Mouse (Mus musculus): Measurements from ENCODE around the gene Poldip3.
"Not testable (repeated sequence)": the region's sequence is repeated elsewhere in the genome, so short reads cannot be mapped to it uniquely, and the experiment has no call there.

Poldip3 gene

DNA sequence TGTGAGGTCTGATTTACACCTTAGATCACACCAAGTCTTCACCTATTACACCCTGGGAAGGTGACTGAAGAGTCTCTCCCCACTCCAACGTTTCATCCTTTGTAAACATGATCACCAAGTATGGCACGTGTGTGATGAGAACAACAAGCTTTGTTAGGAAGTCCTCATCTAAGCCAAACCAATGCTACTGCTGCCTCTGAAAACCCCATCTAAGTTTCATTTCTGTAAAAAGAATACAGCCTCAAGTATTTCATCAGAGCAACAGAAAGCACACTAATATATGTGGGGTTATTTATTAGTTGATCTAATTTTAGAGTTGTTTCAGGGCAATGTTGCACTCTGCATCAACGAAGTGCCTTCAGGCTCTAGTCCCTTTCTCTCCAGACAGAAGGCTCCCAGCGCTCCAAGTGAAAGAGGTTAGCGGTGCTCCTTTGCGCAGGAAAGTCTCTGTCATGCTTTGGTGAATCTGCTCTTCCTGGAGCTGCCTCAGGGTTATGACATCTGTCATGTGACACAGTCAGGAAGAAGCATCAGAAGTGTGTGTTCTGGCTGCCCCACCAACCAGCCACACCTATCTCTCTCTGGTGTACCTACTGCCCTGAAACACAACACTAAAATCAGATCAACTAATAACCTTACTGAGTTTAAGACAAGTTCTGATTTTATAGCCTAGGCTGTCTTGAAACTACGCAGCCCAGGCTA lies 19.5 kb downstream of the Poldip3 start:
- no peak for DNase-seq (ENCODE audit: extremely low read depth, insufficient read length, low spot score)

DNA sequence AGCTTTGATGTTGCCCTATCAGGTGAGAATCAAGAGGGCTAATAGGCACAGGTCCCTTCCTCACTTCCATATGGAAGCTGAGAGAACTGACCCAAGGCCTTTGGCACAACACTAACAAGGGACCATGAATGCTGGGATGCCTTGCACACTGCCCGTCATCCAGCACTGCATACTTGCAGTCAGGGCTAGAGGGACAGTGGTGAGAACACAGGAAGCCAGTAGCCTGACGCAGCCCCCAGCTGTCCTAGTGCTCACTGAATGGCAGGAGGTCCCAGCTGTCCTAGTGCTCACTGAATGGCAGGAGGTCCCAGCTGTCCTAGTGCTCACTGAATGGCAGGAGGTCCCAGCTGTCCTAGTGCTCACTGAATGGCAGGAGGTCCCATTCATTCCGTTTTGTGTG lies 22.1 kb downstream of the Poldip3 start:
- not testable (repeated sequence) for DNase-seq (ENCODE audit: extremely low read depth, insufficient read length, low spot score)

DNA sequence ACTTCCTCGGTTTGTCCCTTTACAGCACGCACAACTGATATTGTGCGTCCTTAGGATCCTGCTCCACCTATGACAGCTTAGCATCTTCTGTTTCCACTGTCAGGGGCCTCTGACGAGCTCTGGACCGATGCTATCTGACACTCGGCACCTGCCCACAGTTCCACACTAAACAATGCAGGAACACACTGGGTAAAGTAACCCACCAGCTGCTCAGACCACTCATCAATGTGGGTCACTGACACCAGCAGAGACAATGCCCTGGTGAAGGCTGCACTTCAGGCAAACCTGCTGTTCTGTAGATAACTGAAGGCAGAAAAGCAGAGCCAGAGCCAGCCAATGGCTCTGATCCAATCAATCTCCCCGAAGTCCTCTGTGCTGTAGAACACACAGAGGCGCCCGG lies 22.6 kb downstream of the Poldip3 start:
- no peak for DNase-seq (ENCODE audit: extremely low read depth, insufficient read length, low spot score)

DNA sequence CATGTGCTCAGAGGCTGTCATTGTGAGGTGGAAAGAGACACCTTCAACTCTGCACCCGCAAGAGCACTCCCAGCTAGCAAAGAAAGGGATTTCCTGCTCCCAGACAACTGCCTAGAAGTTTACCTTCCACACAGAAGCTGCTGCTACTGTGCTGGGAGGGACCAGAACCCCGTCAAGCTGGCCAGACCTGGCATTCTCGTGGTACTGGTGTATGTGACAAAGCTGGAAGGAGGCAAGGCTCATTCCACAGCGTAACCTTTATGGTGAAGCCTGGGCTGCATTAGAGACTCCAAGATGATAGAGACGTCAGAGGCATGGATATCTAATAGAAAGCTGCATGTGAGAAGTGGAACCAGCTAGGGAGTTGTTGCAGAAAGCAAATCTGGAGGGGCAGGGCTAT lies 24.6 kb downstream of the Poldip3 start:
- DNase-seq (ENCODE audit: extremely low read depth, insufficient read length, low spot score), result no peak

DNA sequence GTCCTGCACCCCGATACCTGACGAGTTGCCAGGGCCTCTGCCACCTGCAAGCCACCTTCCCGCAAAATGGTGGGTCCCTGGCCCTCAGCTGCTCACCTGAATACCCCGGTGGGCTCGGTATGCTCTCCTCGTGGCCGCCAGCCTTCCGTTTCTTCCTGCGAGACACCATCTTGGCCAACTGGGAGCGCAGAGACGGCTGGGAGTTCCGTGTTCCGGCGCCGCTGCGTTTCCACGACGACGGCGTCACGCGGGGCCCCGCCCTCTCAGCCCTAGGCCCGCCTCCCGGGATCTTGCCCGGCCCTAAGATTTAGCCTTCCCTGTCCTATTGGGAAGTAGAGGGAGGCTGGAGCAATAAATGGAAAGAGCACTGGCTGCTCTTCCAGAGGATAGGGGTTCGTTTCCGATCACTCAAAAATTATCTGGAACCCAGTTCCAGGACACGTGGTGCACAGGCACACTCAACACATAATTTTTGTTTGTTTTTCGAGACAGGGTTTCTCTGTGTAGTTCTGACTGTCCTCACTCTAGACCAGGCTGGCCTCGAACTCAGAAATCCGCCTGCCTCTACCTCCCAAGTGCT lies 26.5 kb downstream of the Poldip3 start, which contains the start of gene Rrp7a:
Gene Rrp7a (minus strand): TSS at position 236 of the 580 bp plus-strand sequence.
- DNase-seq (ENCODE audit: extremely low read depth, insufficient read length, low spot score), result peak; percentile 96

DNA sequence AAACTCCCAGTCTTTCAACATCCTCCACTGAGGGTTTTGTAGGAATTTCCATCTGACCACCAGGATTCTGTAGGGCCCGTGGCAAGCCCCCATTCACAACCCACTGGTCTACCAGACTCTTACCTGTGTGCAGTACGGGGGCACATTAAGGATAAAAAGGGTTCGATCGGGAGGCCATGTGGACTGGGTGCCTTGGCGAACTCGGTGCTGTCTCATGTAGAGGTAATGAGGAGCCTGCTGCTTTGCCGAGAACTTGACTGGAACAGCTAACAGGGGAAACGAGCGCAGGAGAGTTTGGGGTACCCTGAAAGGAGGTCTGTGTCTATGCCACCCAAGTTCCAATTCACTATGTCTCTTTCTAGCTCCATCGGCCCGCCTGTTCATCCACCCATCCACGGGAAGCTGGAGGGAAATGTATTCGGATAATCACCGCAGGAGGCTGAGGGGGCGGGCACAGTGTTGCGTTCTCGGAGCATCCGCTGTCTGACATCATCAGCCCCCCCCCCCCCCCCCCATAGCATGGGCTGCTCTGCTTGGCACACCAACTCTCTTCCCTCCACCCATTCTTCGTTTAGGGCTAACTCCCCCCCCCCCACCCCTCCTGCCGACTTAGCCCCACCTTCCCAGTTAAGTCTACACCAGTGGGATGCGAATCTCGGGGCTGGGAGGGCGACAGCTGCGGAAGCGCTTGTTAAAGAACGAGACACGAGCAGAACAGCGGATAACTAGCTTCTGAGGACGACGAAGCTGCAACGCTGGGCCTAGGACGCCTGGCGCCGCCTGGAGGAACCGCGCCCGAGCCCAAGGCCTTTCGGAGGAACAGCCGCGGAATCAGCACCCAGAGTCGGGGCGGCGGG lies 27.2 kb downstream of the Poldip3 start:
- peak; percentile 83 for DNase-seq (ENCODE audit: extremely low read depth, insufficient read length, low spot score)

DNA sequence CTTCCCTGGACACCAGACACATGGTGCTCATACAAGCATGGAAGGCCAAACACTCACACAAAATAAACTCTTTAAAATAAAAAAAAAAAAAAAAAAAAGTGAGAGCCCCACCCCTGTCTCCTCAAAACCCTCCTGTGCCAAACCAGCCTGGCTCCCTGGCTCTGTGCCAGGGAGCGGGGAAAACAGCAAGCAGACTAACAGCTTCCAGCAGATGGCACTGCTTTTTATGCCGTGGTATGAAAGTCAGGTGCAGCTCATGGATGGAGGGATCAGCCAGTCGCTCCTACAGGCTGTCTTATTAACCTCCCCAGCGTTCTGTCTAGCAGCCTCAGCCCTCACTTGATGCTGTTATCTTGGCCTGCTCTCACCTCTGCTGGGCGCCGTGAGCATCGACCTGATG lies 30.8 kb downstream of the Poldip3 start:
- no peak for DNase-seq (ENCODE audit: extremely low read depth, insufficient read length, low spot score)

DNA sequence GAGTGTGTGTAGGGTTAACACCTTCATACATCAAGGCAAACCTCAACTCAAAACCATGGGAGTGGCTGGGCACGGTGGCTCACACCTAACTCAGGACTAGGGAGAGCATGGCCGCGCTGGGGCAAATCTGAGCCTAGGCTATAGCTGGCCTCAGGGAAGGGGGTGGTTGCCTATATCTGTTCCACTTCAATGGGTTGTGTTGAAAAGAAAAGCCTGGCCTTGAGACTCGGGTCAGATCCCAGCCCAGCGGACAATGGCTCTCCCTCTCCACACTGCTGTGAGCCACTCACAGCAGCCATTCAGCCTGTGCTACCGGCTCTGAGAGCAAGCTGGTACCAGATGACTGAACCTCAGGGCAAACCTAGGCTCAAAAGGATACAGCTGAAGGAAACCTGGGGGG lies 34.1 kb downstream of the Poldip3 start:
- DNase-seq (ENCODE audit: extremely low read depth, insufficient read length, low spot score), result no peak

DNA sequence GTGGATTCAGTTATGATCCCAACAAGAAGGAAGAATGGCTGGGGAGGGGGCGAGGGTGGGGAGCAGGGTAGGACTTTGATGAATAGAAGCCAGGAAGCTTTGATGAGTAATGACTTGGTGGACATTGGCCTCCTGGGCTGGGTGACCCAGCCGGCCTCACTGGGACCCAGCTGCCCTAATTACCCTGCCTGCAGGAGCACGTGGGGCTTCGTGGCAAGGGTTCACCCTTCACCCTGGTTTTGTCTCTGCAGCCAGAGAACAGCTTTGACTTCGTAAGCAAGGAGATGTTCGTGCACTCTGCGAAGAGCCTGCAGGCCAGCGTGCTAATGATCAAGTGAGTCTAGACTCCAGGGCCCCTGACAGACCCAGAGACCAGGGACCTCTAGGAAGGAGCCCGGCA lies 35.1 kb downstream of the Poldip3 start:
- no peak for DNase-seq (ENCODE audit: extremely low read depth, insufficient read length, low spot score)

DNA sequence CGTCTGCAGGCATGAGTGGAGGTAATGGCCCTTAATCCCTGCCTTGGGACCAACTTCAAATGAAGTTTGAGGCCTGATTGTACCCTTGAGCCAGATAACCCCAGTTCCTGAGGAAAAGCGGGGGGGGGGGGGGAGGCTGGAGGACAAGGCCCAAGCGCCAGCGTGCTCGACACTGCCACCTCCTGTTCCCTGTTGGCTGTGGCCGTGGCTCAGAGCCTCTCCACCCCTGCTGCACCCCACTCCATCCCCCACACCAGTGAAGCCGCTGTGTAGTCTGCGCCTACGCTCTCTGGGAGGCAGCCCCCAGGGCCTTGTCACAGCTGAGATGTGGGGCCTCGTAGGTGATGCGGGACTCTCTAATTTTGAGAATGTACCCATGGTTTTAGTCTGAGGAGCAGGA lies 36.3 kb downstream of the Poldip3 start:
- peak; percentile 45 for DNase-seq (ENCODE audit: extremely low read depth, insufficient read length, low spot score)

DNA sequence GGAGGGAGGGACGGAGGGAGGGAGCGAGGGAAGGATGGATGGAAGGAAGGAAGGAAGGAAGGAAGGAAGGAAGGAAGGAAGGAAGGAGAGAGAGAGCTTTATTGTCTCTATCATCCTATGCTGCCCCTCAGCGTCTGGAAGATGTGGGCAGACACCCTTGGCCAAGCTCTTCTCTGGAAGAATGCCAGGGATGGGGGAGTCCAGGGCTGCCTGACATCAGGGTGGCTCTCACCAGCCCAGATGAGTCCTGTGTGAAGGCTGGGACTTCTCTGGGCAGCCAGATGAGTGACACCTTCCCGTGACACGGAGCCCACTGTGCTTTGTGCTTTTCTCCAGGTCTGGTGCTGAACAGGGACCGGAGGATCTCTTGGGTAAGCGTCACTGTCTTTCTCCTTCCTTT lies 37.3 kb downstream of the Poldip3 start:
- no peak for DNase-seq (ENCODE audit: extremely low read depth, insufficient read length, low spot score)

DNA sequence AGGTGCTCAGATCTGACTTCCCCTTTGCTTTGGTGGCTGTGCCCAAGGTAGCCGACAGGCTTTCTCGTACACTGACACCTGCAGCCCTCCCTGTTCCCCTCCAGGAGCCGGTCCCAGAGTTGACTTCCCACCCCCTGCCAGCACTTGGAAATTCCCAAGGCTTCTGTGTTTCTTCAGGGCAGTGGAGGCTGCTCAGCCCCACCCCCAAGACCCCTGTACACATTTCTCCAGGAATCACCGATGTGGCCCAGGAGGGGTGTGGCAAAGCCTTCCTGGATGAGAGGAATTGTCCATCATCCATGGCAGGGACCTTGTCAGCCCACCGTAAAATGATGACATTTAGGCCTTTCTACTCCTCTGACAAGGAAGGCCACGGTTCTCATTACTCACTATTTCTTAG lies 37.9 kb downstream of the Poldip3 start:
- no peak for DNase-seq (ENCODE audit: extremely low read depth, insufficient read length, low spot score)

DNA sequence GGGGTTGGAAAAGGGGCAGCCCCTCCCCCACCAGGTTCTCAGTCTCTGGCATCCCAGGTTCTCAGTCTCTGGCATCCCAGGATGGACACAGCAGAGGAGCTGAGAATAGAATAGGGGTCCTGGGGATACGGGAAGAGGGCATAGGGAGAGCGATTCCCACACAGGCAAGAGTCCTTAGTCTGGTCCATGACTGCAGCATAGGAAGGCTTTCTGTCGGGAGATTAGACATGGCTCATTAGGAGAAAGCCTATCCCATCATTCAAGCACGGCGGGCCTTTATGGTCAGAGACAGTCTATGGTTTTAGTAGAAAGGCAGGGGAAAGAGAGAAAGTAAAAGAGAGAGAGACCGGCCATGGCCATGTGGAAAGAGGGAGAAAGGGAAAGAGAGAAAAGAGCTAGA lies 41.4 kb downstream of the Poldip3 start:
- no peak for DNase-seq (ENCODE audit: extremely low read depth, insufficient read length, low spot score)

DNA sequence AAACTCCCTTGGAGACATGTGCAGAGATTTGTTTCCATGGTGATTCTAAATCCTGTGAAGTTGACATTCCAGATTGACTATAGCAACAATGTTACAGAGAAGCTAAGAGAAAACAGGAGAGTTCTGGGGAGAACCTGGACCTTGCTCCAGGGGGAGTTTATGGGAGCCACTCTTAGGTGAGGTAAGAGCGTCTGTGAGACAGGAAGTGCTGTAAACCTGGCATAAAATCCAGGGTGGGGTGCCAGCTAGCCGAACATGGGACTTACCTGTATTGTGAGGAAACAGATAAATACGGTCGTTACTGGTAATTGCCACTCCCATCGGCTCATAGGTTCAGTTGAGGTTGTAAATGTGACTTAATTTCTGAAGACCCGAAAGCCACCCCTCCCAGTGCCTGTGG lies 42.8 kb downstream of the Poldip3 start:
- DNase-seq (ENCODE audit: extremely low read depth, insufficient read length, low spot score), result no peak

DNA sequence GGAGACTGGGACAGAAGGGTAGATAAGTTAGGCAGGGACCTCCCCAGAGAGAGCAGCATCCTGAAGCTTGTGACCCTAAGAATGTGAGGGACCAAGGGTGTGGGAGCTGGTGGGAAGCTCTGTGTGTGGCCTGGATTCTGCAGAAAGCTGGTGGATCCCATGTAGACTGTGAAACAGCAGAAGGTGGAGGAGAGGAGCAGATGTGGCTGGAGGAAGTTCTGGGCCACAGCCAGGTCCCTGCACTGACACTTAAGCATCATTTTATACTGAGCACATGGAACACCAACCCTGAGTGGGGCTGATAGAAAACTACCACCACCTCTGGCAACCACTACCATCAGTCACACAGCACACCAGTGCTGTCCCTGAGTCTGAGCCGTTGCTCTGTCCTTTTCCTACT lies 46.1 kb downstream of the Poldip3 start:
- no peak for DNase-seq (ENCODE audit: extremely low read depth, insufficient read length, low spot score)

DNA sequence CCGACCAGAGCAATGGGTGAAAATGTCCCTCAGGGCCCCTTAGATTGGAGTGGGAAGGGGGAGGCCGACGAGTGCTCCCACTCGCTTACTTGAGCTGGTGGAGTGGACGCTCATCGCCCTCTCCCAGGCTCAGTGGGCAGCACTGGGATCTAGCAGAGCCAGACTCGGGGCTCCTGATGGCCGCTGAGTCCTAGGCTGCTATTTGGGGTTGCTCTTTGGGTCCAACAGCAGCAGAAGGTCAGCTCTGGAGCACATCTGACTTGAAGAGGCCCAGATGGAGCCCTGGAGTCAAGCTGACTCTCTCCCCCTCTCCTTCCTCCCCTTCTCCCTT lies 48.9 kb downstream of the Poldip3 start:
- DNase-seq (ENCODE audit: extremely low read depth, insufficient read length, low spot score), result no peak

DNA sequence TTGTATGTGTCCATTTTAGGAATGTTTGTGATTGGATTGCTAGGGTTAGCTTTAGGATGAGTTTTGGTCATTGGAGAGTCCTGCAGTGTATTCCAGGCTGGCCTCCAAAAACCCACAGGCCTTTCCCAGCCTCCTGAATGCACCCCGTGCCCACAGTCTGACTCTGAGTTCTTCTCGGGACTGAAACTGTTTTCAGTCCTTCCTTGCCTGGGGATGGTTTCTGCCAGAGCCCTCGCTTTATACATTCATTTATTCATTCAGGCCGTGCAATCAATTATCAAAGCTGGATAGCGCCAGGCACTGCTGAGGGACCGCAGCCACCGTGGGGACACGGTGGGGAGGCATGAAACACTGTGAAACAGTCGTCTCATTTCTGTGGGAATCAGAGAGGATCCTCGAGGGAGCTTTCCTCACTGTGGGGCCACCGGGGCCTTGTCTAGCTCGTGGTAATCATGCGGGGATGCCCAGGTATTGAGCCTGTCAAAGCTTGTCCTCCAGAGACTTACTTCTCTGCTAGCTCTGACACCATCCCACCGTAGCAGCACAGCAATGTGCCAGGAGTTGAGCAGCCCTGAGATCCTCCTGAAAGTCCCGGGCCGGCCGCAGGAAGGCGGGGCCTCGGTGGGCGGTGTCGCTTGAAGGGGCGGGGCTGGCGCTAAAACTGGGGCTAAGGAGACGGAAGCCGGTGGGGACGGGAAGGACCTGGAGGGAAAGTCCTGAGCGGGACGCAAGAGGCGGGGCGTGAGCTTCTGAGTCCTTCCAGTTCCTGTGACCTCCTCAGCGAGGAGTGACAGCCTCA lies 49.5 kb downstream of the Poldip3 start:
- DNase-seq (ENCODE audit: extremely low read depth, insufficient read length, low spot score), result peak; percentile 97

DNA sequence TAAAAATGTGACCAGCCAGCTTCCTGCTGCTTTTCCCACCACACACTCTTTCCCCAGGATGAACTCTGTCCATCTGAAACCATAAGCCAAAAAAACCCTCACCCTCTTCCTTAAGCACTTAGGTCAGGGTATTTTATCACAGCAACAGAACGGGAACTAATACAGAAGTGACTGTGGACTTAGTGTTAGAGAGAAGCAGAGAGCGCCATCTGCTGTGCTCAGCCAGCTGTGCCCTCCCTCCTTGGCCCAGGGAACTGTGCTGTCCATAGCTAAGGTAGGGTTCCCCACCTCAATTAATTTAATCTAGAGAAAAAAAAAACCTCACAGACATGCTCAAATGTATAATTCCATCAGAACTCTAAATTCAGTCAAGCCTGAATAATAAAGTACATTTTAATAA lies 53.2 kb downstream of the Poldip3 start:
- DNase-seq (ENCODE audit: extremely low read depth, insufficient read length, low spot score), result no peak

DNA sequence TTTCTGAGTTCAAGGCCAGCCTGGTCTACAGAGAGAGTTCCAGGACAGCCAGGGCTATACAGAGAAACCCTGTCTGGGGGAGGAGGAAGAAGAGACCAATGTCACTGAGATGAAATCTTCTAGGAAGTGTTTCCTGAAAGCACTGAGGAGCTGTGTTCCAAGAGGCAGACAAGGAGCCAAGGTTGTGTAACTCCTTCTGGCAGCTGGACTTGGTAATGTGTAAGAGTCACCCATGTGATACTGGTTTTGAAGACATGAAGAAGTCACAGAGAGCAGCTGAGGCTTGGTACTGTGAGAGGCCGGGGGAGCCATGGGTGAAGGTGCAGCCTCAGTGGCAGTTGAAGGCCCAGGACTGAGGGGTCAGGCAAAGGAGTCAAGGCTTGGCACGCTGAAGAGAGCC lies 55.5 kb downstream of the Poldip3 start:
- no peak for DNase-seq (ENCODE audit: extremely low read depth, insufficient read length, low spot score)

DNA sequence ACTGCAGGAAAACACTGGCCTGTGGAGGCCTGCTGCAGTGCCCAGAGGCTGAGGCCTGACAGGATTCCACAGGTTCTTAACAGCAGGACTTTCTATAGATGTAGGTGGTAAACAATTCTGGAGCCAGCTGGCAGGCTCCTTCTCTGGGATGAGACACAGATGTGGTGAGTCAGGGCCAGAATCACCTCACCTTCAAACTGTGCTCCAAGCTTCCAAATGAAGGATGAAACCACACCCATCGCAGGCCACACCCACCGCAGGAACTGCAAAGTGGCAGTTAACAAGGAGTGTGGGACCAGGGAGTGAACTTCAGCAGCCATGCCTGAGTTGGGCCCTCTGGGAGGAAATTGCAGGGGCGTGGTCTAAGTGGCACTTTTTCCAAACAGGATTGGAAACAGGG lies 58.3 kb downstream of the Poldip3 start:
- DNase-seq (ENCODE audit: extremely low read depth, insufficient read length, low spot score), result peak; percentile 64

DNA sequence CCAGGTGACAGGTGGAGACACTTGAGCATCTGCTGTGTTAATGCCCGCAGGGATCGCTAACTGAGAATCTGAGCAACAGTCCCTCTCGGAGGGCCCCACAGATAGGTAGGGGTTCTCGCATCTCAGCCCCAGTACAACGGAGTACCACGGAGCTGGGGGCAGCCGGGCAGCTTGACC lies 59.9 kb downstream of the Poldip3 start, which contains the start of gene Serhl:
Gene Serhl (plus strand): TSS at position 78 of the 177 bp plus-strand sequence.
- DNase-seq (ENCODE audit: extremely low read depth, insufficient read length, low spot score), result no peak
